Mouse (Mus musculus) heart, adult 11 months (tissue): ENCODE data around the gene Ifnar2.
A peak's percentile ranks its signal among the peaks of the same experiment; 100 is the strongest.

Experiments
- DNase-seq: peaks from one replicate; pipeline ENCODE4 v3.0.0; 2022

The Ifnar2 gene

GRCm38 (mm10) chr16:91372577-91373472 is at the start of gene Ifnar2:
TSS of gene Ifnar2 (plus strand) at chr16:91372783.
- DNase-seq, result peak; percentile 99

GRCm38 (mm10) chr16:91327605-91328004 is 45.0 kb upstream of the Ifnar2 start:
- DNase-seq, result no peak

- no peak for DNase-seq
Measured at GRCm38 (mm10) chr16:91328922-91329321, 43.7 kb upstream of the Ifnar2 start.

GRCm38 (mm10) chr16:91330496-91330895 is 42.1 kb upstream of the Ifnar2 start:
- DNase-seq, result no peak

GRCm38 (mm10) chr16:91331153-91331552 is 41.4 kb upstream of the Ifnar2 start:
- no peak for DNase-seq

- DNase-seq, result no peak
Measured at GRCm38 (mm10) chr16:91332880-91333279, 39.7 kb upstream of the Ifnar2 start.

- DNase-seq, result no peak
Measured at GRCm38 (mm10) chr16:91334190-91334893, 38.2 kb upstream of the Ifnar2 start.

- DNase-seq, result no peak
Measured at GRCm38 (mm10) chr16:91336753-91337152, 35.8 kb upstream of the Ifnar2 start.

- DNase-seq, result no peak
Measured at GRCm38 (mm10) chr16:91337480-91337879, 35.1 kb upstream of the Ifnar2 start.

- DNase-seq, result peak; percentile 90
Measured at GRCm38 (mm10) chr16:91346491-91346890, 26.1 kb upstream of the Ifnar2 start.

GRCm38 (mm10) chr16:91347491-91348263 is 24.9 kb upstream of the Ifnar2 start:
- DNase-seq, result no peak

- DNase-seq, result no peak
Measured at GRCm38 (mm10) chr16:91348264-91348565, 24.4 kb upstream of the Ifnar2 start.

- peak; percentile 93 for DNase-seq
Measured at GRCm38 (mm10) chr16:91348588-91349330, 23.8 kb upstream of the Ifnar2 start.

- peak; percentile 92 for DNase-seq
Measured at GRCm38 (mm10) chr16:91352084-91352562, 20.5 kb upstream of the Ifnar2 start.

GRCm38 (mm10) chr16:91352749-91353148 is 19.8 kb upstream of the Ifnar2 start:
- DNase-seq, result no peak

GRCm38 (mm10) chr16:91353177-91353576 is 19.4 kb upstream of the Ifnar2 start:
- DNase-seq, result no peak

- no peak for DNase-seq
Measured at GRCm38 (mm10) chr16:91353638-91354037, 18.9 kb upstream of the Ifnar2 start.

- DNase-seq, result no peak
Measured at GRCm38 (mm10) chr16:91354599-91354998, 18.0 kb upstream of the Ifnar2 start.

- peak; percentile 98 for DNase-seq
Measured at GRCm38 (mm10) chr16:91355160-91355559, 17.4 kb upstream of the Ifnar2 start.

- peak; percentile 87 for DNase-seq
Measured at GRCm38 (mm10) chr16:91356760-91357525, 15.6 kb upstream of the Ifnar2 start.

GRCm38 (mm10) chr16:91357526-91357900 is 15.1 kb upstream of the Ifnar2 start:
- peak; percentile 73 for DNase-seq

GRCm38 (mm10) chr16:91358555-91358954 is 14.0 kb upstream of the Ifnar2 start:
- DNase-seq, result peak; percentile 94
